Mouse (Mus musculus) CD8-positive naive resting alpha-beta T cell, adult 2 months (primary cell): ENCODE data around the gene Strap.
A peak's percentile ranks its signal among the peaks of the same experiment; 100 is the strongest.

Source experiments
- DNase-seq, 2 experiments: peaks; one replicate each; pipeline ENCODE4 v3.0.0; 2022; ENCODE audit warnings: low read depth in 2 of 2, low spot score in 2 of 2

The Strap gene

GRCm38 (mm10) chr6:137722220-137722931 is 12.5 kb upstream of the Strap start:
- DNase-seq: no peak

GRCm38 (mm10) chr6:137723898-137724297 is 11.0 kb upstream of the Strap start:
- peak in 1 of 2 experiments; percentile 37 for DNase-seq

GRCm38 (mm10) chr6:137734460-137734845 is 425 bp upstream of the Strap start:
- DNase-seq: no peak

- DNase-seq: no peak
Observed at GRCm38 (mm10) chr6:137735671-137736238, 877 bp downstream of the Strap start.

GRCm38 (mm10) chr6:137740972-137741371 is 6.1 kb downstream of the Strap start:
- DNase-seq: no peak

GRCm38 (mm10) chr6:137744700-137745099 is 9.8 kb downstream of the Strap start:
- DNase-seq: no peak

- DNase-seq: no peak
Observed at GRCm38 (mm10) chr6:137747174-137747928, 12.5 kb downstream of the Strap start.

- no peak for DNase-seq
Observed at GRCm38 (mm10) chr6:137751551-137752274, 16.8 kb downstream of the Strap start.

GRCm38 (mm10) chr6:137752275-137752655 is 17.4 kb downstream of the Strap start:
- DNase-seq: no peak

- peak; percentile 76 to 84 for DNase-seq
Observed at GRCm38 (mm10) chr6:137754056-137754856, 19.4 kb downstream of the Strap start, which contains the start of gene Dera. Dera (plus strand) TSS chr6:137754546.

- no peak for DNase-seq
Observed at GRCm38 (mm10) chr6:137754857-137755232, 20.0 kb downstream of the Strap start.

- peak; percentile 11 to 23 for DNase-seq
Observed at GRCm38 (mm10) chr6:137756310-137756709, 21.4 kb downstream of the Strap start.

GRCm38 (mm10) chr6:137757891-137758290 is 23.0 kb downstream of the Strap start:
- no peak for DNase-seq

- no peak for DNase-seq
Observed at GRCm38 (mm10) chr6:137759681-137760080, 24.8 kb downstream of the Strap start.

GRCm38 (mm10) chr6:137760966-137761365 is 26.1 kb downstream of the Strap start:
- DNase-seq: no peak

GRCm38 (mm10) chr6:137764572-137765210 is 29.8 kb downstream of the Strap start:
- no peak for DNase-seq

- no peak for DNase-seq
Observed at GRCm38 (mm10) chr6:137766177-137766576, 31.3 kb downstream of the Strap start.

GRCm38 (mm10) chr6:137771621-137772250 is 36.9 kb downstream of the Strap start:
- DNase-seq: no peak

GRCm38 (mm10) chr6:137772918-137773636 is 38.2 kb downstream of the Strap start:
- DNase-seq: no peak
